Mouse (Mus musculus): ENCODE measurements around the gene Exosc7. TPM values are rescaled to one million over a fixed set of nuclear protein-coding genes. Genes with fewer than 3 reads are reported as not detected.

Exosc7 gene
- polyA plus RNA-seq, 2 experiments = 105 to 109 TPM

DNA sequence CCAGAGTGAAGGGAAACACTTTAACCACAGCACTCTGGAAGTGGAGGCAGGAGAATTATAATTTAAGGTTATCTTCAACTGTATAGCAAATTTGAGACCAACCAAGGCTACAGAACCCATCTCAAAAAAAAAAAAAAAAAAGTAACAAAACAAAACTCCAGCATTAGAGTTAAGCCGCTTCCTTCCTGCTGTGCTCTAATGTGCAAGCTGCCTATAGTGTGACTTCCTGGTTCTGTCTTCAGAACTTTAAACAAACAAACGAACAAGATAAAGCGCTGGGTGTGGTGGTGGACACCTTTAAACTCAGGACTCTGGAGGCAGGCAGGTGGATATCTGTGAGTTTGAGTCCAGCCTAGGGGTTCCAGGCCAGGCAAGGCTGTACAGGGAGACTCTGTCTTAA is 39.0 kb downstream of the Exosc7 start:
- no peak overlapping the region for H3K27ac ChIP-seq (replicated peaks; ENCODE audit: low read depth, low read length)
- no peaks in the 10 kb centered on the region for H3K36me3 ChIP-seq (ENCODE audit: control insufficient read depth, insufficient read depth, low read length)
- ATAC-seq (ENCODE audit: low FRiP score, low read depth) = no peak
- no peaks in the 10 kb centered on the region for H3K27me3 ChIP-seq (ENCODE audit: control insufficient read depth, insufficient read depth, low read length)
- no peak overlapping the region for H3K4me2 ChIP-seq (replicated peaks; ENCODE audit: low read depth, low read length, severe bottlenecking)
- H3K4me1 ChIP-seq (ENCODE audit: control insufficient read depth, insufficient read depth, low read length) = no peaks in the 10 kb centered on the region; the same call in 1 of the 2 replicates
- TF ChIP-seq POLR2A (IDR thresholded peaks at IDR 0.05; ENCODE audit: borderline replicate concordance, extremely low read depth, insufficient read depth, insufficient read length) = no peak
- H3K9ac ChIP-seq (ENCODE audit: low read depth, low read length, severe bottlenecking) = no peak overlapping the region
- no peaks in the 10 kb centered on the region for H3K9me3 ChIP-seq (ENCODE audit: control insufficient read depth, low read length)
- WGBS = 70% methylated on average over 3 of the region's 3 CpGs
- H3K4me3 ChIP-seq (replicated peaks; ENCODE audit: low read length) = no peak overlapping the region
- DNase-seq (ENCODE audit: low spot score) = no peak

DNA sequence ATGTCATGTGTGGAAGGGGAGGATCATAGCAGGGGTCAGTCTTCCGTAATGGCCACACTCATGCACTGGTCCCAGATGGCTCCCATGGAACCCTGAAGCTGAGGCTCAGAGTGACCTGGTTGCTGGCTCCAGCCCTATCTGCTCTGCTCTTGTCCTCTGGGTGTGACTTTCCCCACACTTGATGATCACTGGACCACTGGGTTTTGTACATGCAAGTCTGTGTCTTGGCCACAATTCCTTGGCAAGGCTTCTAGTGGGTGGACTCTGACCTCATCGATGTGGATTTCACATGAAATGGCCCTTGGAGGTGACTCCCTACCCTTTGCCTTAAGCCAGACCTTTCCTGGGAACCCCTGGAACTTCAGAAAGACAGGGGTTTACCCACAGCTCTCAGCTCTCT is 40.1 kb downstream of the Exosc7 start:
- no peak overlapping the region for H3K4me3 ChIP-seq (replicated peaks; ENCODE audit: low read length)
- H3K9ac ChIP-seq (ENCODE audit: low read depth, low read length, severe bottlenecking) = no peak overlapping the region
- TF ChIP-seq POLR2A (IDR thresholded peaks at IDR 0.05; ENCODE audit: borderline replicate concordance, extremely low read depth, insufficient read depth, insufficient read length) = no peak
- ATAC-seq (ENCODE audit: low FRiP score, low read depth) (no peak), DNase-seq (ENCODE audit: low spot score) (no peak)
- no peaks in the 10 kb centered on the region; the same call in 1 of the 2 replicates for H3K4me1 ChIP-seq (ENCODE audit: control insufficient read depth, insufficient read depth, low read length)
- no peak overlapping the region for H3K27ac ChIP-seq (replicated peaks; ENCODE audit: low read depth, low read length)
- no peaks in the 10 kb centered on the region for H3K9me3 ChIP-seq (ENCODE audit: control insufficient read depth, low read length)
- no peak overlapping the region for H3K4me2 ChIP-seq (replicated peaks; ENCODE audit: low read depth, low read length, severe bottlenecking)
- WGBS = 84% methylated on average over 2 of the region's 2 CpGs
- no peaks in the 10 kb centered on the region for H3K27me3 ChIP-seq (ENCODE audit: control insufficient read depth, insufficient read depth, low read length)
- no peaks in the 10 kb centered on the region for H3K36me3 ChIP-seq (ENCODE audit: control insufficient read depth, insufficient read depth, low read length)

DNA sequence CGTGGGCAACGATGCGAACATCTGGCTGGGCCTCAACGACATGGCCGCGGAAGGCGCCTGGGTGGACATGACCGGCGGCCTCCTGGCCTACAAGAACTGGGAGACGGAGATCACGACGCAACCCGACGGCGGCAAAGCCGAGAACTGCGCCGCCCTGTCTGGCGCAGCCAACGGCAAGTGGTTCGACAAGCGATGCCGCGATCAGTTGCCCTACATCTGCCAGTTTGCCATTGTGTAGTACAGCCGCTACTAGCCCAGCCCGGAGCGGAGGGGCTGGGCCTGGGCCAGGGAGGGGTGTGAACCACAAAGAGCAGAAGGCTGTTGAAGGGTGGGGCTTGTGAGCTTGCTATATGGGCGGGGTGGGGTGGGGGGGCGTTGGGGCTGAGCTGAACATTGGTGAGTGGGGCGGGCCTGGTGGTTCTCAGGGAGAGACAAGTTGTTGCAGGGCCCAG is 43.9 kb downstream of the Exosc7 start:
- WGBS = 35% methylated on average over 28 of the region's 30 CpGs
- no peak for TF ChIP-seq POLR2A (IDR thresholded peaks at IDR 0.05; ENCODE audit: borderline replicate concordance, extremely low read depth, insufficient read depth, insufficient read length)
- Histone ChIP-seq H3K4me1 (ENCODE audit: control insufficient read depth, insufficient read depth, low read length) (no peaks in the 10 kb centered on the region; the same call in 1 of the 2 replicates), H3K4me2 (replicated peaks; ENCODE audit: low read depth, low read length, severe bottlenecking) (peak overlapping the region; percentile 46), H3K9ac (ENCODE audit: low read depth, low read length, severe bottlenecking) (peak overlapping the region; percentile 54), H3K4me3 (replicated peaks; ENCODE audit: low read length) (peak overlapping the region; percentile 25), H3K27me3 (ENCODE audit: control insufficient read depth, insufficient read depth, low read length) (no peaks in the 10 kb centered on the region), H3K36me3 (ENCODE audit: control insufficient read depth, insufficient read depth, low read length) (no peaks in the 10 kb centered on the region), H3K27ac (replicated peaks; ENCODE audit: low read depth, low read length) (no peak overlapping the region), H3K9me3 (ENCODE audit: control insufficient read depth, low read length) (no peaks in the 10 kb centered on the region)
- DNase-seq (ENCODE audit: low spot score) (peak; percentile 39), ATAC-seq (ENCODE audit: low FRiP score, low read depth) (peak; percentile 60)

DNA sequence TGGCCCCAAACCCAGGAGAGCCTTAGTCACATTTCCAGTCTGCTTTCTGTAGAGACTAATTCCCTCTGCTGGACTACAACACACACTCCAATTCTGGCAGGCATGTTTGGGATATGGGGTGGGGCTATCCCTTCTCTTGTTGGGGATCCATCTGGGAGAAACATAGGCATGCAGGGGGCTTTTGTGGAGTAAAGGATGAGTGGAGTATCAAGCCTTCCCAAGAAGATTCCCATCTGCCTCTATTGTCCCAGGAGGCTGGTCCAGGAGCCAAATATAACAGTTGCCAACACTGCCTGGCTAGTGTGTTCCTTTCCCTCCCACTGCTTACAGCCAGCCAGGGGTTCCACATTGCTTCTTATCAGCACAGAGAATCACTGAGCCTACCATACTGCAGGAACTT is 44.7 kb downstream of the Exosc7 start:
- no peak for TF ChIP-seq POLR2A (IDR thresholded peaks at IDR 0.05; ENCODE audit: borderline replicate concordance, extremely low read depth, insufficient read depth, insufficient read length)
- no peak for DNase-seq (ENCODE audit: low spot score)
- Histone ChIP-seq H3K27me3 (ENCODE audit: control insufficient read depth, insufficient read depth, low read length) (no peaks in the 10 kb centered on the region), H3K27ac (replicated peaks; ENCODE audit: low read depth, low read length) (no peak overlapping the region), H3K4me2 (replicated peaks; ENCODE audit: low read depth, low read length, severe bottlenecking) (no peak overlapping the region), H3K9me3 (ENCODE audit: control insufficient read depth, low read length) (no peaks in the 10 kb centered on the region), H3K9ac (ENCODE audit: low read depth, low read length, severe bottlenecking) (no peak overlapping the region), H3K4me3 (replicated peaks; ENCODE audit: low read length) (no peak overlapping the region), H3K36me3 (ENCODE audit: control insufficient read depth, insufficient read depth, low read length) (no peaks in the 10 kb centered on the region), H3K4me1 (ENCODE audit: control insufficient read depth, insufficient read depth, low read length) (no peaks in the 10 kb centered on the region; the same call in 1 of the 2 replicates)
- no peak for ATAC-seq (ENCODE audit: low FRiP score, low read depth)

DNA sequence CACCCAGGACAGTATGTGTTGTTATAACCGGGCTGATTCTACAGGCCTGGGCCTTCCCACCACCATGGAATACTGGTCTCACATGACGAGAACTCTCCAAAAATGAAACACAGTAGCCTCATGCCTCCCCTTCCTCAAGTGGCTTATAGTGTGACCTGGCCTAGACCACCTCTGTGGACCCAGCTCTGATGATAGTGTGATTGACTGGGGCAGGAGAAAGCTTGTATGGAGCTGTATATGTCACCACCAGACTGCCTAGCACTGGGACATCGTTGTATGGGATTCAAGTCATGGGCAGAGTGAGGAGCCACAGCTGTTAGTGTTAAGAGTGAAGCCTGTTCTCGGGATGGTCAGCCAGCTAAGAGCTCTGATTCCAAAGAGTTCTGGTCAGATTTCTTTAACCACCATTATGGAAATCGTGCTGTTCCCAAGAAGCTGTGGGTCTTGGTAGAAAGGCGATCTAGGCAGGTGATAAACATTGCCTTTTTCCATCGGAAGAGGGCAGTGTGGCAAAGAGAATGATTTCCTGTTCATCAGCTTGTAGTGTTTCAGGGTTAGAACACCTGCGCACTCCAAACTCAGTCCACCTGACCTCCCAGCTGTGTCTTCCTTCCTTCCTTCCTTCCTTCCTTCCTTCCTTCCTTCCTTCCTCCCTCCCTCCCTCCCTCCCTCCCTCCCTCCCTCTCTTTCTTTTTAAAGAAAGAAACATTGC is 45.3 kb downstream of the Exosc7 start:
- ATAC-seq (ENCODE audit: low FRiP score, low read depth) (no peak), DNase-seq (ENCODE audit: low spot score) (peak; percentile 28)
- Histone ChIP-seq H3K36me3 (ENCODE audit: control insufficient read depth, insufficient read depth, low read length) (no peaks in the 10 kb centered on the region), H3K4me3 (replicated peaks; ENCODE audit: low read length) (no peak overlapping the region), H3K4me1 (ENCODE audit: control insufficient read depth, insufficient read depth, low read length) (no peaks in the 10 kb centered on the region; the same call in 1 of the 2 replicates), H3K27ac (replicated peaks; ENCODE audit: low read depth, low read length) (no peak overlapping the region), H3K9me3 (ENCODE audit: control insufficient read depth, low read length) (no peaks in the 10 kb centered on the region), H3K27me3 (ENCODE audit: control insufficient read depth, insufficient read depth, low read length) (no peaks in the 10 kb centered on the region), H3K4me2 (replicated peaks; ENCODE audit: low read depth, low read length, severe bottlenecking) (no peak overlapping the region), H3K9ac (ENCODE audit: low read depth, low read length, severe bottlenecking) (no peak overlapping the region)
- 61% methylated on average over 8 of the region's 8 CpGs for WGBS
- TF ChIP-seq POLR2A (IDR thresholded peaks at IDR 0.05; ENCODE audit: borderline replicate concordance, extremely low read depth, insufficient read depth, insufficient read length) = no peak
